Mouse (Mus musculus) heart, embryonic 12.5 days (tissue): ENCODE results near the gene Vamp9. TPM values are rescaled to one million over a fixed set of nuclear protein-coding genes. Genes with fewer than 3 reads are reported as not detected.

Experiments
- ATAC-seq: fragments of 200-750 bp; cut with Nextera tagmentation; 2 replicates; pipeline ENCODE4 v1.8.0; 2017; ENCODE audit warnings: moderate TSS enrichment, moderate library complexity; ENCODE audit not compliant: insufficient number of reproducible peaks, low FRiP score
- H3K27ac ChIP-seq: fragments of 300-500 bp; sonication (generic); 2 replicates; pipeline ENCODE4 v1.5.1; 2016; ENCODE audit warnings: mild to moderate bottlenecking, moderate library complexity; ENCODE audit not compliant: poor library complexity, severe bottlenecking
- H3K27me3 ChIP-seq: fragments of 300-500 bp; sonication (generic); replicated peaks from 2 replicates; pipeline ENCODE4 v1.6.1; 2016; ENCODE audit warnings: mild to moderate bottlenecking, moderate library complexity
- H3K36me3 ChIP-seq: fragments of 300-500 bp; sonication (generic); 2 replicates; pipeline ENCODE4 v1.6.1; 2016; ENCODE audit warnings: mild to moderate bottlenecking, moderate library complexity
- H3K4me1 ChIP-seq: fragments of 300-500 bp; sonication (generic); replicated peaks from 2 replicates; pipeline ENCODE4 v1.6.1; 2016; ENCODE audit warnings: mild to moderate bottlenecking
- H3K4me2 ChIP-seq: fragments of 300-500 bp; sonication (generic); 2 replicates; pipeline ENCODE4 v1.6.1; 2016; ENCODE audit warnings: mild to moderate bottlenecking, moderate library complexity
- H3K4me3 ChIP-seq: fragments of 300-500 bp; sonication (generic); 2 replicates; pipeline ENCODE4 v1.5.1; 2016; ENCODE audit warnings: mild to moderate bottlenecking
- H3K9ac ChIP-seq: fragments of 300-500 bp; sonication (generic); 2 replicates; pipeline ENCODE4 v1.6.1; 2016; ENCODE audit warnings: mild to moderate bottlenecking, moderate library complexity
- H3K9me3 ChIP-seq: fragments of 300-500 bp; sonication (generic); replicated peaks from 2 replicates; pipeline ENCODE4 v1.6.1; 2016; ENCODE audit warnings: mild to moderate bottlenecking, moderate library complexity
- WGBS: fragments of 180-500 bp; shearing (Covaris S2); methylation state at CpG from one replicate; pipeline ENCODE4 v1.1.7; 2016; 5-methylcytosine and 5-hydroxymethylcytosine counted together
- polyA plus RNA-seq: library from polyadenylated mRNA; unstranded; fragments of >200 nt; fragmentation: Nextera tagmentation; extraction: Ambion mirVana; gene quantifications from 2 replicates; pipeline ENCODE4 v1.2.1, GENCODE M21; 2016

Vamp9 gene
- polyA plus RNA-seq, 1 experiment from 2014 or later: not detected

- H3K4me1 ChIP-seq: no peaks in the 10 kb centered on the region
- no peak overlapping the region for H3K27ac ChIP-seq
- WGBS: 59% methylated on average over 10 of the region's 10 CpGs
- H3K4me3 ChIP-seq: no peak overlapping the region
- no peaks in the 10 kb centered on the region for H3K27me3 ChIP-seq
- no peak overlapping the region for H3K9ac ChIP-seq
- ATAC-seq: no peak
- peaks cover 13% of the 10 kb centered on the region for H3K9me3 ChIP-seq
- peaks cover 19% of the 10 kb centered on the region for H3K36me3 ChIP-seq
- H3K4me2 ChIP-seq: no peak overlapping the region
Measured at GRCm38 (mm10) chr5:99941776-99942502, 35.9 kb downstream of the Vamp9 start.

- Histone ChIP-seq H3K36me3 (peaks cover 38% of the 10 kb centered on the region), H3K4me1 (no peaks in the 10 kb centered on the region), H3K4me3 (no peak overlapping the region), H3K27me3 (no peaks in the 10 kb centered on the region), H3K9ac (no peak overlapping the region), H3K9me3 (no peaks in the 10 kb centered on the region), H3K4me2 (no peak overlapping the region), H3K27ac (no peak overlapping the region)
- no peak for ATAC-seq
- WGBS: 70% methylated on average over 5 of the region's 5 CpGs
Measured at GRCm38 (mm10) chr5:99952513-99952912, 46.5 kb downstream of the Vamp9 start.

- peaks cover 45% of the 10 kb centered on the region for H3K36me3 ChIP-seq
- H3K4me3 ChIP-seq: no peak overlapping the region
- H3K27ac ChIP-seq: no peak overlapping the region
- ATAC-seq: no peak
- 56% methylated on average over 1 of the region's 1 CpGs for WGBS
- H3K4me2 ChIP-seq: no peak overlapping the region
- no peak overlapping the region for H3K9ac ChIP-seq
- no peaks in the 10 kb centered on the region for H3K9me3 ChIP-seq
- H3K4me1 ChIP-seq: no peaks in the 10 kb centered on the region
- no peaks in the 10 kb centered on the region for H3K27me3 ChIP-seq
Measured at GRCm38 (mm10) chr5:99953883-99954282, 47.8 kb downstream of the Vamp9 start.

GRCm38 (mm10) chr5:99958666-99959065, 52.6 kb downstream of the Vamp9 start:
- 69% methylated on average over 1 of the region's 1 CpGs for WGBS
- no peaks in the 10 kb centered on the region for H3K4me1 ChIP-seq
- H3K36me3 ChIP-seq: peaks cover 47% of the 10 kb centered on the region

GRCm38 (mm10) chr5:99959236-99959936, 53.3 kb downstream of the Vamp9 start:
- Histone ChIP-seq H3K4me2 (no peak overlapping the region), H3K9ac (no peak overlapping the region), H3K27me3 (no peaks in the 10 kb centered on the region), H3K27ac (no peak overlapping the region), H3K9me3 (no peaks in the 10 kb centered on the region), H3K4me3 (no peak overlapping the region), H3K4me1 (no peaks in the 10 kb centered on the region), H3K36me3 (peaks cover 51% of the 10 kb centered on the region)
- no peak for ATAC-seq
- 84% methylated on average over 2 of the region's 2 CpGs for WGBS

More at GRCm38 (mm10) chr5:99958666-99959065, 52.6 kb downstream of the Vamp9 start:
- no peak for ATAC-seq
- Histone ChIP-seq H3K9ac (no peak overlapping the region), H3K27ac (no peak overlapping the region), H3K4me2 (no peak overlapping the region), H3K4me3 (no peak overlapping the region), H3K9me3 (no peaks in the 10 kb centered on the region), H3K27me3 (no peaks in the 10 kb centered on the region)

GRCm38 (mm10) chr5:99959960-99960359, 53.9 kb downstream of the Vamp9 start:
- Histone ChIP-seq H3K4me2 (no peak overlapping the region), H3K9ac (no peak overlapping the region), H3K9me3 (no peaks in the 10 kb centered on the region), H3K36me3 (peaks cover 51% of the 10 kb centered on the region), H3K27me3 (no peaks in the 10 kb centered on the region), H3K27ac (no peak overlapping the region), H3K4me1 (no peaks in the 10 kb centered on the region), H3K4me3 (no peak overlapping the region)
- ATAC-seq: no peak
- 80% methylated on average over 2 of the region's 2 CpGs for WGBS

GRCm38 (mm10) chr5:99973941-99974340, 67.9 kb downstream of the Vamp9 start:
- no peak for ATAC-seq
- H3K4me1 ChIP-seq: peaks cover 30% of the 10 kb centered on the region
- 6% methylated on average over 2 of the region's 2 CpGs for WGBS
- H3K27me3 ChIP-seq: no peaks in the 10 kb centered on the region
- H3K36me3 ChIP-seq: peaks cover 6% of the 10 kb centered on the region
- H3K9ac ChIP-seq: 0 out of 2 replicates have a peak overlapping the region, but pooled peaks have one; percentile 7
- H3K27ac ChIP-seq: no peak overlapping the region
- H3K9me3 ChIP-seq: no peaks in the 10 kb centered on the region
- H3K4me3 ChIP-seq: peak overlapping the region; percentile 11
- H3K4me2 ChIP-seq: peak overlapping the region; percentile 60

GRCm38 (mm10) chr5:99975061-99975460, 69.0 kb downstream of the Vamp9 start:
- Histone ChIP-seq H3K4me1 (peaks cover 30% of the 10 kb centered on the region), H3K9ac (no peak overlapping the region), H3K9me3 (no peaks in the 10 kb centered on the region), H3K36me3 (peaks cover 6% of the 10 kb centered on the region), H3K4me2 (peak overlapping the region; percentile 56), H3K27me3 (no peaks in the 10 kb centered on the region), H3K27ac (0 out of 2 replicates have a peak overlapping the region, but pooled peaks have one; percentile 23), H3K4me3 (peak overlapping the region; percentile 25)
- no peak for ATAC-seq
- 51% methylated on average over 4 of the region's 4 CpGs for WGBS

GRCm38 (mm10) chr5:99975776-99976175, 69.7 kb downstream of the Vamp9 start:
- Histone ChIP-seq H3K27me3 (no peaks in the 10 kb centered on the region), H3K4me1 (peaks cover 28% of the 10 kb centered on the region), H3K27ac (no peak overlapping the region), H3K4me3 (peak overlapping the region; percentile 32; the same call in 1 of the 2 replicates), H3K9ac (no peak overlapping the region), H3K36me3 (peaks cover 1% of the 10 kb centered on the region), H3K4me2 (peak overlapping the region; percentile 64), H3K9me3 (no peaks in the 10 kb centered on the region)
- 70% methylated on average over 1 of the region's 1 CpGs for WGBS
- ATAC-seq: no peak

GRCm38 (mm10) chr5:99976334-99976955, 70.4 kb downstream of the Vamp9 start:
- 14% methylated on average over 8 of the region's 8 CpGs for WGBS

More at GRCm38 (mm10) chr5:99976334-99976955, 70.4 kb downstream of the Vamp9 start:
- Histone ChIP-seq H3K9me3 (no peaks in the 10 kb centered on the region), H3K9ac (peak overlapping the region; percentile 100), H3K27me3 (no peaks in the 10 kb centered on the region), H3K27ac (no peak overlapping the region), H3K4me3 (peak overlapping the region; percentile 99), H3K4me2 (peak overlapping the region; percentile 75), H3K4me1 (peaks cover 28% of the 10 kb centered on the region), H3K36me3 (no peaks in the 10 kb centered on the region)
- no peak for ATAC-seq
